Mouse (Mus musculus) embryonic facial prominence, embryonic 15.5 days (tissue): ENCODE results near the gene S100a5. TPM values are rescaled to one million over a fixed set of nuclear protein-coding genes. Genes with fewer than 3 reads are reported as not detected.
A peak's percentile ranks its signal among the peaks of the same experiment; 100 is the strongest.

ENCODE experiments used
- ATAC-seq: fragments of 200-750 bp; cut with Nextera tagmentation; 2 replicates; pipeline ENCODE4 v1.8.0; 2017; ENCODE audit warnings: low read depth, moderate TSS enrichment; ENCODE audit not compliant: insufficient number of reproducible peaks, low FRiP score, low TSS enrichment
- H3K27ac ChIP-seq: fragments of 300-500 bp; sonication (generic); replicated peaks from 2 replicates; pipeline ENCODE4 v1.5.1; 2015; ENCODE audit warnings: mild to moderate bottlenecking, inconsistent platforms
- H3K27me3 ChIP-seq: fragments of 300-500 bp; sonication (generic); 2 replicates; pipeline ENCODE4 v1.6.1; 2015; ENCODE audit warnings: inconsistent platforms
- H3K36me3 ChIP-seq: fragments of 300-500 bp; sonication (generic); 2 replicates; pipeline ENCODE4 v1.6.1; 2015; ENCODE audit warnings: mild to moderate bottlenecking, inconsistent platforms
- H3K4me1 ChIP-seq: fragments of 300-500 bp; sonication (generic); 2 replicates; pipeline ENCODE4 v1.6.1; 2015; ENCODE audit warnings: inconsistent platforms
- H3K4me2 ChIP-seq: fragments of 300-500 bp; sonication (generic); replicated peaks from 2 replicates; pipeline ENCODE4 v1.6.1; 2015; ENCODE audit warnings: mild to moderate bottlenecking, inconsistent platforms
- H3K4me3 ChIP-seq: fragments of 300-500 bp; sonication (generic); replicated peaks from 2 replicates; pipeline ENCODE4 v1.5.1; 2015; ENCODE audit warnings: mild to moderate bottlenecking, inconsistent platforms
- H3K9ac ChIP-seq: fragments of 300-500 bp; sonication (generic); 2 replicates; pipeline ENCODE4 v1.6.1; 2015; ENCODE audit warnings: inconsistent platforms
- H3K9me3 ChIP-seq: fragments of 300-500 bp; sonication (generic); replicated peaks from 2 replicates; pipeline ENCODE4 v1.6.1; 2016; ENCODE audit warnings: inconsistent platforms
- WGBS: fragments of 180-500 bp; shearing (Covaris S2); methylation state at CpG from one replicate; pipeline ENCODE4 v1.1.7; 2015; 5-methylcytosine and 5-hydroxymethylcytosine counted together
- polyA plus RNA-seq: library from polyadenylated mRNA; unstranded; fragments of >200 nt; fragmentation: Nextera tagmentation; extraction: Ambion mirVana; gene quantifications from 2 replicates; pipeline ENCODE4 v1.2.1, GENCODE M21; 2015

The S100a5 gene
- polyA plus RNA-seq, 1 experiment from 2014 or later = 3.1 TPM

- peaks cover 56% of the 10 kb centered on the region for H3K4me1 ChIP-seq
- no peak overlapping the region for H3K4me3 ChIP-seq
- H3K9me3 ChIP-seq = no peaks in the 10 kb centered on the region
- ATAC-seq = no peak
- 61% methylated on average over 6 of the region's 6 CpGs for WGBS
- no peak overlapping the region for H3K9ac ChIP-seq
- no peaks in the 10 kb centered on the region for H3K27me3 ChIP-seq
- no peak overlapping the region for H3K4me2 ChIP-seq
- H3K27ac ChIP-seq = peak overlapping the region; percentile 68; the same call in 1 of the 2 replicates
- H3K36me3 ChIP-seq = no peaks in the 10 kb centered on the region
Measured at GRCm38 (mm10) chr3:90600036-90600435, 8.3 kb upstream of the S100a5 start.

- 62% methylated on average over 8 of the region's 8 CpGs for WGBS
- H3K4me1 ChIP-seq = peaks cover 62% of the 10 kb centered on the region
- H3K36me3 ChIP-seq = no peaks in the 10 kb centered on the region
- no peak overlapping the region for H3K4me2 ChIP-seq
- no peaks in the 10 kb centered on the region for H3K27me3 ChIP-seq
- no peaks in the 10 kb centered on the region for H3K9me3 ChIP-seq
- H3K9ac ChIP-seq = no peak overlapping the region
- peak overlapping the region; percentile 68 for H3K27ac ChIP-seq
- no peak for ATAC-seq
- H3K4me3 ChIP-seq = no peak overlapping the region
Measured at GRCm38 (mm10) chr3:90600458-90601195, 7.7 kb upstream of the S100a5 start.

- no peak for ATAC-seq
Measured at GRCm38 (mm10) chr3:90601486-90602110, 6.7 kb upstream of the S100a5 start, which contains the start of gene Gm42674. Gene Gm42674 (plus strand): TSS chr3:90601904.

DNA sequence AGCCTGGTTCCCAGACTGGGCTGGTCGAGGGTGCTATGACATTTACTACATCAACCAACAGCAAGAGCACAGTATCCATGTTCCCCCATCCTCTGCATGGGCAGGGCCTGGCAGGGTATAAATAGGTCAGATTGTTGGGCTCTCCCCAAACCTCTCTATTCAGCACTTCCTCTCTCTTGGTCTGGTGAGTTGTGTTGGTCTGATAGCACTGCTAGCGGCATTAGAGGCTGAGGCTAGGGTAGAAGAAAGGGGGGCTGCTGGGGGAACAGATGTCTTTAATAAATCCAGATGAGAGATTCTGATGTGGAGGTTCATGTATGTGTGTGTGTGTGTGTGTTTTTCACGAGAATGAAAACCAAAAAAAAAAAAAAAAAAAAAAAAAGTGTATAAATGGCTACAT lies 4.7 kb upstream of the S100a5 start, which contains the start of gene S100a4:
Gene S100a4, plus strand, starts transcription at position 149 of the 400 bp plus-strand sequence.
- 0 out of 2 replicates have a peak within 1 kb of the TSS, but pooled peaks have one; percentile 6 for H3K4me2 ChIP-seq
- H3K27me3 ChIP-seq = no peaks in the 10 kb centered on the region
- H3K4me3 ChIP-seq = no peak within 1 kb of the TSS
- peak; percentile 17; the same call in 1 of the 2 replicates for ATAC-seq
- no peaks in the 10 kb centered on the region for H3K36me3 ChIP-seq
- H3K27ac ChIP-seq = peak within 1 kb of the TSS; percentile 92
- no peak within 1 kb of the TSS for H3K9ac ChIP-seq
- peaks cover 76% of the 10 kb centered on the region for H3K4me1 ChIP-seq
- no peaks in the 10 kb centered on the region for H3K9me3 ChIP-seq
- 29% methylated on average over 3 of the region's 3 CpGs for WGBS

More at GRCm38 (mm10) chr3:90601486-90602110, 6.7 kb upstream of the S100a5 start, which contains the start of gene Gm42674:
- Histone ChIP-seq H3K9me3 (no peaks in the 10 kb centered on the region), H3K4me3 (no peak within 1 kb of the TSS), H3K4me2 (no peak within 1 kb of the TSS), H3K36me3 (no peaks in the 10 kb centered on the region), H3K27me3 (no peaks in the 10 kb centered on the region), H3K27ac (peak within 1 kb of the TSS; percentile 92), H3K4me1 (peaks cover 71% of the 10 kb centered on the region), H3K9ac (no peak within 1 kb of the TSS)
- 83% methylated on average over 11 of the region's 11 CpGs for WGBS

DNA sequence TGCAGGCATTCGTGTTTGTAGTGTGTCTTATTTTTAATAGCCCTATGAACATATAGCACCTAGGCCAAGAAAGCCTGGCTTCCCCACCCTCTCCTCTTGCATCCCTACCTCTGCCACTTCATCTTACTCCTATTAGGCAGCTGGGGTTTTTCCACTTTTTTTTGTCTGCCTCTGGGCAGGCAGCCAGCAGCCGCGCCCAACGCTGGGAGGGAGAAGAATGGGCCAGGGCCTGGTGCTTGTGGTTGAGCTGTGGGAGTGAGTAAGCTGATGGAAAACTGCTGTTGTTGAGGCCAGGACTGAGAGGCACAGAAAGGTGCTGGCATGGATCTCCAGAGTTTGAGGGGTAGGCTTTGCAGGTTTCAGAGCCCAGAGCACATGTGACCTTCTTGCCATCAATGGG lies 3.9 kb upstream of the S100a5 start:
- Histone ChIP-seq H3K27me3 (no peaks in the 10 kb centered on the region), H3K4me2 (0 out of 2 replicates have a peak overlapping the region, but pooled peaks have one; percentile 6), H3K9me3 (no peaks in the 10 kb centered on the region), H3K36me3 (no peaks in the 10 kb centered on the region), H3K4me1 (peaks cover 76% of the 10 kb centered on the region), H3K9ac (no peak overlapping the region), H3K27ac (peak overlapping the region; percentile 92), H3K4me3 (no peak overlapping the region)
- ATAC-seq = peak; percentile 79
- WGBS = 5% methylated on average over 4 of the region's 4 CpGs

- Histone ChIP-seq H3K4me2 (no peak overlapping the region), H3K4me3 (no peak overlapping the region), H3K27ac (peak overlapping the region; percentile 92), H3K36me3 (no peaks in the 10 kb centered on the region), H3K9me3 (no peaks in the 10 kb centered on the region), H3K4me1 (peaks cover 70% of the 10 kb centered on the region), H3K27me3 (no peaks in the 10 kb centered on the region), H3K9ac (no peak overlapping the region)
- WGBS = 63% methylated on average over 3 of the region's 3 CpGs
- no peak for ATAC-seq
Measured at GRCm38 (mm10) chr3:90605049-90605448, 3.3 kb upstream of the S100a5 start.

- ATAC-seq = peak; percentile 9; the same call in 1 of the 2 replicates
- Histone ChIP-seq H3K27me3 (no peaks in the 10 kb centered on the region), H3K9me3 (no peaks in the 10 kb centered on the region), H3K4me3 (no peak overlapping the region), H3K9ac (no peak overlapping the region), H3K4me1 (peaks cover 63% of the 10 kb centered on the region), H3K27ac (peak overlapping the region; percentile 92), H3K36me3 (no peaks in the 10 kb centered on the region), H3K4me2 (no peak overlapping the region)
- WGBS = 48% methylated on average over 2 of the region's 2 CpGs
Measured at GRCm38 (mm10) chr3:90605736-90606135, 2.6 kb upstream of the S100a5 start.

- H3K9ac ChIP-seq = no peak overlapping the region
- no peak overlapping the region for H3K4me2 ChIP-seq
- H3K27ac ChIP-seq = peak overlapping the region; percentile 92
- H3K9me3 ChIP-seq = no peaks in the 10 kb centered on the region
- peaks cover 58% of the 10 kb centered on the region for H3K4me1 ChIP-seq
- WGBS = 50% methylated on average over 6 of the region's 6 CpGs
- H3K4me3 ChIP-seq = no peak overlapping the region
- H3K27me3 ChIP-seq = no peaks in the 10 kb centered on the region
- H3K36me3 ChIP-seq = no peaks in the 10 kb centered on the region
- peak; percentile 63 for ATAC-seq
Measured at GRCm38 (mm10) chr3:90606185-90606584, 2.1 kb upstream of the S100a5 start.

GRCm38 (mm10) chr3:90607361-90607760 lies 962 bp upstream of the S100a5 start:
- Histone ChIP-seq H3K27me3 (no peaks in the 10 kb centered on the region), H3K9ac (no peak overlapping the region), H3K4me3 (no peak overlapping the region), H3K4me1 (peaks cover 51% of the 10 kb centered on the region), H3K9me3 (no peaks in the 10 kb centered on the region), H3K27ac (peak overlapping the region; percentile 30; the same call in 1 of the 2 replicates), H3K4me2 (no peak overlapping the region), H3K36me3 (no peaks in the 10 kb centered on the region)
- 89% methylated on average over 3 of the region's 3 CpGs for WGBS
- no peak for ATAC-seq

GRCm38 (mm10) chr3:90609102-90609501 lies 779 bp downstream of the S100a5 start:
- no peak overlapping the region for H3K9ac ChIP-seq
- peaks cover 49% of the 10 kb centered on the region for H3K4me1 ChIP-seq
- H3K36me3 ChIP-seq = no peaks in the 10 kb centered on the region
- no peak overlapping the region for H3K4me2 ChIP-seq
- no peak overlapping the region for H3K27ac ChIP-seq
- no peaks in the 10 kb centered on the region for H3K9me3 ChIP-seq
- H3K27me3 ChIP-seq = no peaks in the 10 kb centered on the region
- no peak overlapping the region for H3K4me3 ChIP-seq
- no peak for ATAC-seq

DNA sequence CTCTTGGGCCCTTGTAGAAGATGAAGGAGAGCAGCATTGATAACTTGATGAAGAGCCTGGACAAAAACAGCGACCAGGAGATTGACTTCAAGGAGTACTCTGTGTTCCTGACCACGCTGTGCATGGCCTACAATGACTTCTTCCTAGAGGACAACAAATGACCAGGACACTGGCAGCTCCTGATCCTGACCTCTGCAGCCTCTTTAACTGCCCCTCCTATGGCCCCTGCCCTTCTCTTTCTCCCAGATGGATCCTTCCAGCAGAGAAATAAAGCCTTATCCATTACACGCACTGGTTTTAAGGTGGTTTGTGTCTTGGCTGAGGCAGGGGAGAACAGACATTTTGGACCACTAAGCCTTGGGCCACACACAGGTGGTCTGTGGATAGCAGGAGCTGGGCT lies 3.2 kb downstream of the S100a5 start:
- WGBS = 87% methylated on average over 3 of the region's 3 CpGs
- Histone ChIP-seq H3K27ac (no peak overlapping the region), H3K27me3 (no peaks in the 10 kb centered on the region), H3K9ac (no peak overlapping the region), H3K4me3 (no peak overlapping the region), H3K36me3 (no peaks in the 10 kb centered on the region), H3K9me3 (no peaks in the 10 kb centered on the region), H3K4me2 (no peak overlapping the region), H3K4me1 (peaks cover 40% of the 10 kb centered on the region)
- ATAC-seq = no peak
